Mouse (Mus musculus) heart, postnatal 25 days (tissue): ENCODE results near the gene Gng8. TPM values are rescaled to one million over a fixed set of nuclear protein-coding genes. Genes with fewer than 3 reads are reported as not detected.
A peak's percentile ranks its signal among the peaks of the same experiment; 100 is the strongest.

Experiments used
- DNase-seq: peaks from one replicate; pipeline ENCODE4 v3.0.0; 2022; ENCODE audit warnings: low spot score
- intact Hi-C: fragments of 180-260 bp; cut with DNase I; formaldehyde crosslinking; loops from one replicate; pipeline ENCODE4 v1.15.1; 2025
- total RNA-seq, 2 experiments: library from RNA; stranded (reverse); gene quantifications; 2 replicates each; pipeline ENCODE4 v1.2.3; 2021

The Gng8 gene
- total RNA-seq, 2 experiments from 2014 or later, result 0.45 to 0.86 TPM

GRCm38 (mm10) chr7:16874756-16875309, 16.8 kb upstream of the Gng8 start:
- intact Hi-C loops, result loop anchor here (1.0 kb wide), 1 partner anchor 17 kb away; no protein-coding TSS in a partner anchor

DNA sequence AGATGAGACGGTGACA, 16.5 kb upstream of the Gng8 start, which contains the start of gene Dact3:
Gene Dact3, plus strand, starts transcription at position 8 of the 16 bp plus-strand sequence.
- intact Hi-C loops, result no loop called here
- no peak for DNase-seq

More at GRCm38 (mm10) chr7:16874756-16875309, 16.8 kb upstream of the Gng8 start:
- peak; percentile 100 for DNase-seq

GRCm38 (mm10) chr7:16875326-16875725, 16.3 kb upstream of the Gng8 start:
- DNase-seq, result no peak
- intact Hi-C loops, result no loop called here

GRCm38 (mm10) chr7:16876006-16876405, 15.6 kb upstream of the Gng8 start:
- intact Hi-C loops, result no loop called here
- DNase-seq, result no peak

- intact Hi-C loops, result no loop called here
- DNase-seq, result no peak
Observed at GRCm38 (mm10) chr7:16876608-16877007, 15.0 kb upstream of the Gng8 start.

DNA sequence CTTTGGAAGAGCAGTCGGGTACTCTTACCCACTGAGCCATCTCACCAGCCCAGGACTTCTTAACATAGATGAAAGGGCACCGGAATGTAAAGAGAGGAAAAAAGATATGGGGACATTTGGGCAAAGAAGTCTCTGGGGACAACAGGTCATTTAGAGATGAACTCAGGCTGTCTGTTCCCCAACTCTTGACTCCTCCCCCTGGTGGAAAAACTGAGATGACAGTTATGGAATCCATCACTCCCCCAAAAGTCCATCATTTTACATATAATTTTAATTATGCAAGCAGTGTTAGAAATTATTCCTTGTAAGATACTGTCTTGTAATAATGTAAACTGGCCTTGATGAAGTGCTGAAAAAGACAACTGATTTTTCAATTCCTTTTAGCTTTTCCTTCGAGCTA, 13.9 kb upstream of the Gng8 start:
- DNase-seq, result no peak
- intact Hi-C loops, result no loop called here

DNA sequence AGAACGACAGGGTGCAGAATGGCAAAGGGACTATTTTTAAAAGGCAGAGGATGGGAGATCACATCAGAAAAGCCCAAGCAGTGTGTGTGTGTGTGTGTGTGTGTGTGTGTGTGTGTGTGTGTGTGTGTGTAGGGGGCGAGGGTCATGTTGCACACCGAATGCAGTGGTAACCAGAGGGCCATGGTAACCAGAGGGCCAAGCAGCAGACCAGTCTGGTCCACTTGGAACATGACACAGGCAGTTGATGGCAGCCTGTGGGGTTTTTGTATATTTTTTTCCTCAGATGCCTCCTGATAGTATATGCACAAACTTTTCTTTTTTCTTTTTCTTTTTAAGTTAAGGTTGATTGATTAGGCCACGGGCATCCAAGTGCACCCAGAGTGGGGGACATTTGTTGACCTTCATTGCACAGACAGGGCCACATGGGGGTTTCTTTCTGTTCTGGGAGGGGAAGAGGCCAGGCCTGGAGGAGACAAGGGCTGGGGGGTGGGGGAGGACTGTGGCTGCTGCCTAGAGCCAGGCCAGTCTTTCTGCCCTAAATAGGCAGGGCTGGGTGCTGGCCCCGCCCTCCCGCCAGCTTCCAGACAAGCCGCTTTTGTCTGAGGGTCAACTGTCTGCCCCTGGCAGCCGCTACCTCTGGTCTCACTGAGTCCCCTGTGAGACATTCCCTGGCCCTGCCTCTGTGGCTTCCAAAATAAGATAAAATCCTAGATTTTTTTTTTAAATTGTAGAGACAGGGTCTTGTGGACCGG, 11.6 kb upstream of the Gng8 start:
- intact Hi-C loops, result no loop called here
- DNase-seq, result peak; percentile 73

DNA sequence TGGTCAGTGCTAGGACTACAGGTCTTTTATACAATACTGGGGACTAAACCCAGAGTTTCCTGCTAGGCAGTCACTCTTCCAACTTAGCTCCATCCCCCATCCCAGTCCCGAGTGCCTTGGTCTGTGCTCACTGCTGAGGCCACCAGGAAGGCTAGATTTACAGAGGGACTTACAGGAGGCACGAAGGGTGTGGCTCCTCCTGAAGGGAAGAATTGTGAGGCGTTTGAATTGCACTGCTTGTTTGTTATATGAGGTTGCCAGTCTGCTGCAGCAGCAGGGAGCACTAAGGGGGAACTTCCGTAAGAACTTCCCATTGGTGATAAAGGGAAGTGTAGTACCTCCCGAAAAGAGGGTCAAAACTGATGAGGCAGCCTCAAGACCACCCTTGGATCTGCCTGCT, 11.0 kb upstream of the Gng8 start:
- intact Hi-C loops, result no loop called here
- DNase-seq, result no peak

GRCm38 (mm10) chr7:16883162-16883561, 8.4 kb upstream of the Gng8 start:
- no peak for DNase-seq
- intact Hi-C loops, result no loop called here

DNA sequence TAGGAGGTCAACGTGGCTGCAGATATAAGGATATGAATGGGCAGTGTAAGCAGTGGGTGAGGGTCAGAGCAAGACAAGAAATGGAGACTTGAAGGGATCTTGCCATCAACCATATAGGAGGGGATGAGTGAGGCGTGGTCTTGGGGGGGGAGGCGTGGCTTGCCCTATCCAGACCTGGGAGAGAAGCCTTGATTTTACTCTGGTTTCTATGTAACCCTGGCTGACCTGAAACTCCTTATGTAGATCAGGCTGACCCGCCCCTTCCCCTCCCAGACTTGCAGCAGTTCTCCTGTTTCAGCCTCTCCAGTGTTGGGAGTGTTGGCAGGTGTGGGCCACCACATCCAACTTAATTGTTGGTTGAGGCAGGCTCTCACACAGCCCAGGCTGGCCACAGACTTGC, 7.3 kb upstream of the Gng8 start:
- DNase-seq, result no peak
- intact Hi-C loops, result no loop called here

DNA sequence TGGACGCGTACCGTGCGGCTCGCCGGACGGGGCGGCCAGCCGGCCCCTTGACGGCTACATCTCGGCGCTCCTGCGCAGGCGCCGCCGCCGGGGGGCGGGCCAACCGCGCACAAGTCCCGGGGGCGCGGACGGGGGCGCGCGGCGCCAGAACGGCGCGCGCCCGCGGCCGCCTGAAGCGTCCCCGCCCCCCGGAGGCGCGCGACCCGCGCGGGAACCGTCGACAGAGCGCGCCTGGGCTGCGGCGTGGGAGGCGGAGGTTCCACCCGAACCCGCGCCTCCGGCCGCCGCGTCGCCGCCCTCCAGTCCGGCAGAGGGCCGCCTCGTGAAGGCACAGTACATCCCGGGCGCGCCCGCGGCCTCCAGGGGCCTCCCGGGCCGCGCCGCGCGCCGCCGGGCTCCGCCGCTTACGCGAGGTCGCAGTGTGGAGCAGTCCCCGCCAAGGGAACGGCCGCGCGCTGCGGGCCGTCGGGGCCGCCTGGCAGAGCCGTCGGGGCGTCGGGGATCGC, 6.3 kb upstream of the Gng8 start:
- intact Hi-C loops, result no loop called here

DNA sequence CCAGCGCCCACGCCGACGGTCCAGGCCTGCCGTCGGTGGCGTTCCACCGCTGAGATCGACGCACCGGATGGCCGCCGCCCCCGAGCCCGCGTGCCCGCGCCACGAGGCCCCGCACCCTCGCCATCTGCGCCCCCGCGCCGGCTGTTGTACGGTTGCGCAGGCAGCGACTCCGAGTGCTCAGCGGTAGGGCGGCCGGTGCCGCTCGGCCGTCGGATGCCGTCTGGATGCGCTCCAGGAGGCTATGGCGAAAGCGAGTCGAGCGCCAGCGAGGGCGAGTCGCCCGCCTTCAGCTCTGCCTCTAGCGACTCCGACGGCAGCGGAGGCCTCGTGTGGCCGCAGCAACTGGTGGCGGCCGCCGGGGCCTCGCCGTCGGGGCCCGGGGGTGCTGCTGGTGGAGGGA, 5.7 kb upstream of the Gng8 start:
- intact Hi-C loops, result no loop called here
- no peak for DNase-seq

More for the DNA sequence above, 6.3 kb upstream of the Gng8 start:
- DNase-seq, result no peak

DNA sequence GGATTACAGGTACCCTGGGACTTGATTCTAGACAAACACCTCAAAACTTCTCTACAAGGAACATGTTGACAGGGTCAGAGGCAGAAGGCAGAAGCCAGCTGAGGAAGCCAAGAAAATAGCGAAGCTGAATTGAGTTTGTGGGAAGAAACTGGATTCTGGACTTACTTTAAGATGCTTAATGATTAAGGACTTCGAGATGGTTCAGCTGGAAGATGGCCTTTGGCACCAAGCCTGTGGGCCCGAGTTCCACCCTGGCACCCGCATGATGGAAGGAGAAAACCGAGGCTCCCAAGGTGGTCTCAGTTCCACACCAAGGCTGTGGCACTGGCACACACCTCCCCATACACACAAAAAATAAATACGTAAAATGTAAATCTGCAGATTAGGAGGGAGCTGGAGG, 1.1 kb upstream of the Gng8 start:
- DNase-seq, result peak; percentile 55
- intact Hi-C loops, result loop anchor here (10.0 kb wide), 1 partner anchor 146 kb away; no protein-coding TSS in a partner anchor

DNA sequence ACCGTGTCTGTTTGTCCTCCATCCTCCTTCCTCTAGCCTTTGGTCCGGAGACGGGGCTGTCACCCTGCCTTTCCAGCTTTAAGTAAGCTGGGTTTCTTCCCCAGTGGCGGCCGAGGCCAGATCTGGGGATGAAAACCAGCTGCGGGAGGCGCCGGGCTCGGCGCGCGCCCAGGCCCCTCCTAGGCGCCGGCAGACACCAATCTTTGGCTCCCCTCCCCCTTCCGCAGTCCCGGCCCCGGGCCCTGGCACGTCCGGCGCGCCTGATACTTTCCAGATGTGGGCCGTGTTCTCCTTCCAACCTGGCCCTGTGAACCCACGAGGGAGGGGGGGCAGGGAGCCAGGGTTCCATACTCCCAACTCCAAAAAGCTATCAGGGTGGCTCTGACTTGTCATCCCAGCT, 642 bp upstream of the Gng8 start:
- peak; percentile 88 for DNase-seq
- intact Hi-C loops, result loop anchor here (10.0 kb wide), 1 partner anchor 146 kb away; no protein-coding TSS in a partner anchor

DNA sequence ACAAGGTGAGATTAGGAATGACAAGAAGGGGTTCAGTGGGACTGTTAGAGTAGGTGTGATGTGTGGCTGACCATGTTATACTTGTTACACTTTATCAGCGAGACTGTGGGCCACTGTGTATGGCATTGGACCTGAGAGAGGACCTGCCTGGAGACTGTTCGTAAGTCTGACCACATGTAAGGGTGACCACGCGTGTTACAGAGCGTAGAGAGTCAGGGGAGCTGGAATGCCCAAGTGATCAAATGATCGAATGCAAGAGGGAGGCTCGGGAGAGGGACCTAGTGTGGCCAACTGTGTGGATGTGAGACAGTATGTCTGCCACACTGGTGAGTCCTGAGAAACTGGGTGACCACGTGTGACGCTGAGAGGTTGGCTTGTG, 755 bp downstream of the Gng8 start:
- no peak for DNase-seq
- intact Hi-C loops, result loop anchor here (1.0 to 10.0 kb wide), 4 partner anchors 18 to 148 kb away; no protein-coding TSS in a partner anchor

DNA sequence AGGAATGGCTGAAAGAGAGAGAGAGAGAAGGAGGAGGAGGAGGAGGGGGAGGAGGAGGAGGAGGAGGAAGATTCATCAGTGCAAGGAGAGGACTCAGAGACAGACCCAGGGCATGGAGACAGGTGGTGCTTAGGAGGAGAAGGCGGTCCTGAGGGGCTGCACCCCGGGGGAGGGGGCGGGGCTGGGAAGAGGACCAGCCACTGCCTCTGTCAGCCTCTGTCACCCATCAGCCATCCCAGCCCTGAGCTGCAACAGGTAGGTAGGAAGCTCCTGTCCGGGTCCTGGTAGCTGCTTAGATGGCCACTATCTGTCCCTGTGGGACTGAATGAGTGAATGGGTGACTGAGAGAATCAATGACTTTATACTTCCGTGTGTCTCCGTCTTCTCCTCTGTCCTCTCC, 2.0 kb downstream of the Gng8 start:
- DNase-seq, result no peak
- intact Hi-C loops, result loop anchor here (2.0 to 10.0 kb wide), 3 partner anchors 69 to 149 kb away; no protein-coding TSS in a partner anchor

DNA sequence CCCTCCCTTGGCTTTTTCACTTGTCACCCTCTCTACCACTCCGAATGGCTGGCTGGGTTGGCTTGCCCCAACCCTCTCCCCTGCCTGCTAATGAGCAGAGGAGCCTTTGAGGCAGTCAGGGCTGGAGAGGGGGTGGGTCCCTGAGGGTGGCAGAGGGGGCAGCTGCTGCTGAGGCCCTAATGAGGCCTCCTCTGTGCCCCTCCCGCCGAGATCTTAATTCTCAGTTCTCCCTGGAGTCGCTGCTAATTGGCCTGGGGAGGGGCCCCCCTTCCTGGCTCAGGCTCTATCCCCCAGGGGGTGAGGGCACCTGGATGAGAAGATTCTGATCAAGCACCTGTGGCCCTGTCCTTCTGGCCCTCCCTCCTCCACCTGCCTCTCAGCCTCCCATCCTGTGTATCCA, 2.7 kb downstream of the Gng8 start:
- DNase-seq, result no peak
- intact Hi-C loops, result loop anchor here (10.0 kb wide), 1 partner anchor 149 kb away; no protein-coding TSS in a partner anchor

DNA sequence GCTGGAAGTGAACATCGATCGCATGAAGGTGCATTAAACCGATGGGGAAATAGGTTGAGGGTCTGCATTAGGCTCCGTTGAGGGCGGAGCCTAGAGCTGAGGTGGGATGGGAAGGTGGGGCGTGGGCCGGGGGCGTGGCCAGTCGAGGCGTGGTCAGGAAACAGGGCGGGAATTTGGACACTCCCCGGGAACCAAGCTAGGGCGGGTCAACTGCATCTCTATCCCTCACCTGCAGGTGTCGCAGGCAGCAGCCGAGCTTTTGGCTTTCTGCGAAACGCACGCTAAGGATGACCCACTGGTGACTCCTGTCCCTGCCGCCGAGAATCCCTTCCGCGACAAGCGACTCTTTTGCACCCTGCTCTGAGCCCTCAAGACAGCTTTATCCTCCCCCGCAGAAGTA, 3.4 kb downstream of the Gng8 start:
- DNase-seq, result peak; percentile 59
- intact Hi-C loops, result loop anchor here (1.0 to 10.0 kb wide), 2 partner anchors 17 to 150 kb away; no protein-coding TSS in a partner anchor

- intact Hi-C loops, result loop anchor here (1.0 to 10.0 kb wide), 2 partner anchors 17 to 151 kb away; no protein-coding TSS in a partner anchor
- DNase-seq, result no peak
Observed at GRCm38 (mm10) chr7:16895511-16895910, 3.9 kb downstream of the Gng8 start.

- no peak for DNase-seq
Observed at GRCm38 (mm10) chr7:16900526-16900925, 8.9 kb downstream of the Gng8 start.

DNA sequence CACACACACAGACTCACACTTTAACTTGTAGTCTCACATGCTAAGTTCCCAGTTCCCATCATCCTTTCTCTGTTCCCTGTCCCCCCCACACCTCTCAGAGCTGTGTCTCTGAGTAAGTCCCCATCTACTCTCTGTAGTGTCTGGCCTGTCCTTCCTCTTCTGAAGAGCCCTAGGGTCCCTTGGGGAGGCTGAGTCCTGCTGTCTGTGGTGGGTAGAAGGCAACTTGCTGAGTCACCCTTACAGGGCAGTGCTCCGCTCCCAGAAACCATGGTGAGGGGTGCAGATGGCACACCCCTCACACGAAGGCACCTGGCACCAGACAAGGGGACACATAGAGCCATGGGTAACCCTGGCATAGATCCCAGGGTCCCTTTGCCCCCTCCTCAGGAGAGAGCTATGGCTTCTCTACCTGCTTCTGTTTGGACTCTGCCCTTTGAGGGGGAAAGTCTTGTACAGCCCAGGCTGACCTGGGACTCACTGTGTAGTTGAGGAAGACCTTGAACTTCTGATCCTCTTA, 11.9 kb downstream of the Gng8 start:
- intact Hi-C loops, result no loop called here
- no peak for DNase-seq

More at GRCm38 (mm10) chr7:16900526-16900925, 8.9 kb downstream of the Gng8 start:
- intact Hi-C loops, result no loop called here
